Mouse (Mus musculus) heart, embryonic 13.5 days (tissue): ENCODE results near the gene Fbxl5. TPM values are rescaled to one million over a fixed set of nuclear protein-coding genes. Genes with fewer than 3 reads are reported as not detected.

Experiments
- ATAC-seq: fragments of 200-750 bp; cut with Nextera tagmentation; 2 replicates; pipeline ENCODE4 v1.8.0; 2017; ENCODE audit warnings: moderate TSS enrichment; ENCODE audit not compliant: insufficient number of reproducible peaks, low FRiP score, low TSS enrichment; ENCODE audit errors: extremely low read depth
- H3K27ac ChIP-seq: fragments of 300-500 bp; sonication (generic); replicated peaks from 2 replicates; pipeline ENCODE4 v1.5.1; 2015; ENCODE audit warnings: moderate library complexity, mild to moderate bottlenecking, inconsistent platforms
- H3K27me3 ChIP-seq: fragments of 300-500 bp; sonication (generic); replicated peaks from 2 replicates; pipeline ENCODE4 v1.6.1; 2015; ENCODE audit warnings: mild to moderate bottlenecking, inconsistent platforms
- H3K36me3 ChIP-seq: fragments of 300-500 bp; sonication (generic); 2 replicates; pipeline ENCODE4 v1.6.1; 2015; ENCODE audit warnings: mild to moderate bottlenecking, inconsistent platforms
- H3K4me1 ChIP-seq: fragments of 300-500 bp; sonication (generic); 2 replicates; pipeline ENCODE4 v1.6.1; 2015; ENCODE audit warnings: inconsistent platforms
- H3K4me2 ChIP-seq: fragments of 300-500 bp; sonication (generic); 2 replicates; pipeline ENCODE4 v1.6.1; 2015; ENCODE audit warnings: inconsistent platforms, mild to moderate bottlenecking, moderate library complexity
- H3K4me3 ChIP-seq: fragments of 300-500 bp; sonication (generic); 2 replicates; pipeline ENCODE4 v1.5.1; 2015; ENCODE audit warnings: moderate library complexity, mild to moderate bottlenecking, inconsistent platforms
- H3K9ac ChIP-seq: fragments of 300-500 bp; sonication (generic); 2 replicates; pipeline ENCODE4 v1.6.1; 2015; ENCODE audit warnings: inconsistent platforms, mild to moderate bottlenecking, moderate library complexity
- H3K9me3 ChIP-seq: fragments of 300-500 bp; sonication (generic); 2 replicates; pipeline ENCODE4 v1.6.1; 2016; ENCODE audit warnings: inconsistent platforms
- WGBS: fragments of 180-500 bp; shearing (Covaris S2); methylation state at CpG from one replicate; pipeline ENCODE4 v1.1.7; 2015; ENCODE audit warnings: mixed read lengths; 5-methylcytosine and 5-hydroxymethylcytosine counted together
- polyA plus RNA-seq: library from polyadenylated mRNA; unstranded; fragments of >200 nt; fragmentation: Nextera tagmentation; extraction: Ambion mirVana; gene quantifications from 2 replicates; pipeline ENCODE4 v1.2.1, GENCODE M21; 2015

Gene Fbxl5
- polyA plus RNA-seq, 1 experiment from 2014 or later = 43.2 TPM

DNA sequence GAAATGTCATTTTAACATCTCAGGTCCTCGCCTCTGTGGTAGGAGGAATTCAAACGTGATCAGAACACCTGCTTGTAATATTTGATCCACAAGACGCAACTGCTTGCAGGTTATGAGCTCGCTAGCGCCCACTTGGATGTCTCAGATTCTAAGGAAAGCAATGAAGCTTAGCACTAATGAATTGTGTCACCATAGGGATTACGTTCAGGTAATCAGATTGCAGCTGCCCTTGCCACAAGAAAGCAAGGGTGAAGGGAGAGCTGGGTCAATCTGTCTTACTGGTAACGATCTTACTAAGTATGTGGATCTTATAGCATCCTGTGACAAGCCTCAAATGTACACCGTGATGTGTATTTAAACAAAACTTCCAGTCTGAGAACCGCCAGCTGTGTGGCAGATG is 5.9 kb upstream of the Fbxl5 start:
- Histone ChIP-seq H3K27me3 (no peaks in the 10 kb centered on the region), H3K4me2 (no peak overlapping the region), H3K36me3 (no peaks in the 10 kb centered on the region), H3K9me3 (no peaks in the 10 kb centered on the region), H3K4me3 (no peak overlapping the region), H3K9ac (no peak overlapping the region), H3K27ac (no peak overlapping the region), H3K4me1 (no peaks in the 10 kb centered on the region)
- 82% methylated on average over 9 of the region's 9 CpGs for WGBS
- ATAC-seq = no peak

- H3K4me2 ChIP-seq = no peak overlapping the region
- H3K4me1 ChIP-seq = no peaks in the 10 kb centered on the region
- WGBS = 73% methylated on average over 2 of the region's 2 CpGs
- H3K9me3 ChIP-seq = no peaks in the 10 kb centered on the region
- H3K36me3 ChIP-seq = no peaks in the 10 kb centered on the region
- no peak for ATAC-seq
- H3K4me3 ChIP-seq = no peak overlapping the region
- no peaks in the 10 kb centered on the region for H3K27me3 ChIP-seq
- H3K9ac ChIP-seq = no peak overlapping the region
- no peak overlapping the region for H3K27ac ChIP-seq
Observed at GRCm38 (mm10) chr5:43826883-43827282, 5.4 kb upstream of the Fbxl5 start.

GRCm38 (mm10) chr5:43824580-43824979 is 3.1 kb upstream of the Fbxl5 start:
- WGBS = 78% methylated on average over 3 of the region's 3 CpGs
- Histone ChIP-seq H3K36me3 (no peaks in the 10 kb centered on the region), H3K4me2 (no peak overlapping the region), H3K27me3 (no peaks in the 10 kb centered on the region), H3K27ac (no peak overlapping the region), H3K9ac (no peak overlapping the region), H3K4me1 (no peaks in the 10 kb centered on the region), H3K4me3 (no peak overlapping the region), H3K9me3 (no peaks in the 10 kb centered on the region)
- no peak for ATAC-seq

- no peak for ATAC-seq
- no peaks in the 10 kb centered on the region for H3K4me1 ChIP-seq
- no peaks in the 10 kb centered on the region for H3K27me3 ChIP-seq
- H3K4me2 ChIP-seq = no peak overlapping the region
- no peak overlapping the region for H3K9ac ChIP-seq
- H3K9me3 ChIP-seq = no peaks in the 10 kb centered on the region
- no peak overlapping the region for H3K4me3 ChIP-seq
- WGBS = 59% methylated on average over 3 of the region's 3 CpGs
- no peaks in the 10 kb centered on the region for H3K36me3 ChIP-seq
- H3K27ac ChIP-seq = no peak overlapping the region
Observed at GRCm38 (mm10) chr5:43822824-43823223, 1.4 kb upstream of the Fbxl5 start.

- H3K27ac ChIP-seq = no peak overlapping the region
- WGBS = 88% methylated on average over 8 of the region's 8 CpGs
- H3K9ac ChIP-seq = no peak overlapping the region
- H3K4me2 ChIP-seq = no peak overlapping the region
- H3K9me3 ChIP-seq = no peaks in the 10 kb centered on the region
- no peak overlapping the region for H3K4me3 ChIP-seq
- H3K27me3 ChIP-seq = no peaks in the 10 kb centered on the region
- H3K36me3 ChIP-seq = no peaks in the 10 kb centered on the region
- no peak for ATAC-seq
- no peaks in the 10 kb centered on the region for H3K4me1 ChIP-seq
Observed at GRCm38 (mm10) chr5:43822199-43822598, 761 bp upstream of the Fbxl5 start.

DNA sequence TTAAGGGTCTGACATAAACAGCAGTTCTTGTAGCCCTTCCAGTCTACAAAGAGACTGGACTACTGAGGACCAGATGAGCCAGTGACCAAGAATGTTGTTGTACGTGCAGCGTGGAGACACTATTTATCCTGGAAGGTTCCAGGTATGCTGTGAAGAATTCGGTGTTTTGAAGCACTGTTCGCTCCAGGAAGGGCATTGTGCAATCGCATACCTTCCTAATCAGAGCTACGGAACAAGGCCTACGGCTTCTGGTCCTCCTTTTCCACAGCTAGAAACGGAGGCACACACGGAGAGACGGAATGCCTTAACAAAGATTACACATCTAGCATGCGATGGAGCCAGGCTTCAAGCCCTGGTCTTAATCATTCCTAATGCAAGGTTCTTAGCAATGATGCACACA is 653 bp downstream of the Fbxl5 start:
- H3K27ac ChIP-seq = no peak overlapping the region
- H3K36me3 ChIP-seq = no peaks in the 10 kb centered on the region
- no peak for ATAC-seq
- H3K9ac ChIP-seq = no peak overlapping the region
- H3K4me2 ChIP-seq = no peak overlapping the region
- no peak overlapping the region for H3K4me3 ChIP-seq
- 51% methylated on average over 11 of the region's 11 CpGs for WGBS
- no peaks in the 10 kb centered on the region for H3K27me3 ChIP-seq
- H3K4me1 ChIP-seq = no peaks in the 10 kb centered on the region
- H3K9me3 ChIP-seq = no peaks in the 10 kb centered on the region

- Histone ChIP-seq H3K9me3 (no peaks in the 10 kb centered on the region), H3K4me2 (no peak within 1 kb of the TSS), H3K4me3 (no peak within 1 kb of the TSS), H3K36me3 (no peaks in the 10 kb centered on the region), H3K4me1 (no peaks in the 10 kb centered on the region), H3K27me3 (no peaks in the 10 kb centered on the region), H3K27ac (no peak within 1 kb of the TSS), H3K9ac (no peak within 1 kb of the TSS)
- 42% methylated on average over 12 of the region's 12 CpGs for WGBS
- no peak for ATAC-seq
Observed at GRCm38 (mm10) chr5:43818695-43819094, 2.7 kb downstream of the Fbxl5 start, which contains the start of gene Bst1. Bst1 (plus strand) TSS chr5:43818885.

GRCm38 (mm10) chr5:43815769-43816168 is 5.7 kb downstream of the Fbxl5 start:
- Histone ChIP-seq H3K27ac (no peak overlapping the region), H3K4me3 (no peak overlapping the region), H3K27me3 (no peaks in the 10 kb centered on the region), H3K4me2 (no peak overlapping the region), H3K4me1 (no peaks in the 10 kb centered on the region), H3K9ac (no peak overlapping the region), H3K36me3 (no peaks in the 10 kb centered on the region), H3K9me3 (no peaks in the 10 kb centered on the region)
- 21% methylated on average over 1 of the region's 1 CpGs for WGBS
- ATAC-seq = no peak

- ATAC-seq = no peak
- Histone ChIP-seq H3K27ac (no peak overlapping the region), H3K36me3 (no peaks in the 10 kb centered on the region), H3K9me3 (no peaks in the 10 kb centered on the region), H3K4me2 (no peak overlapping the region), H3K9ac (no peak overlapping the region), H3K4me1 (no peaks in the 10 kb centered on the region), H3K27me3 (no peaks in the 10 kb centered on the region), H3K4me3 (no peak overlapping the region)
- WGBS = 78% methylated on average over 2 of the region's 2 CpGs
Observed at GRCm38 (mm10) chr5:43814536-43814935, 6.9 kb downstream of the Fbxl5 start.

- 67% methylated on average over 1 of the region's 1 CpGs for WGBS
- H3K4me2 ChIP-seq = no peak overlapping the region
Observed at GRCm38 (mm10) chr5:43810427-43811062, 10.9 kb downstream of the Fbxl5 start.

GRCm38 (mm10) chr5:43807744-43808696 is 13.4 kb downstream of the Fbxl5 start:
- peak; percentile 74 for ATAC-seq
- H3K9me3 ChIP-seq = no peaks in the 10 kb centered on the region
- H3K27me3 ChIP-seq = no peaks in the 10 kb centered on the region
- WGBS = 5% methylated on average over 48 of the region's 48 CpGs
- H3K27ac ChIP-seq = peak overlapping the region; percentile 68
- H3K4me1 ChIP-seq = 0 out of 2 replicates have a peak, but pooled peaks cover 3% of the 10 kb centered on the region
- H3K4me2 ChIP-seq = peak overlapping the region; percentile 77
- no peaks in the 10 kb centered on the region for H3K36me3 ChIP-seq
- H3K9ac ChIP-seq = peak overlapping the region; percentile 85
- H3K4me3 ChIP-seq = peak overlapping the region; percentile 61

More at GRCm38 (mm10) chr5:43810427-43811062, 10.9 kb downstream of the Fbxl5 start:
- Histone ChIP-seq H3K27ac (no peak overlapping the region), H3K9me3 (no peaks in the 10 kb centered on the region), H3K9ac (no peak overlapping the region), H3K36me3 (no peaks in the 10 kb centered on the region), H3K27me3 (no peaks in the 10 kb centered on the region), H3K4me1 (0 out of 2 replicates have a peak, but pooled peaks cover 3% of the 10 kb centered on the region), H3K4me3 (no peak overlapping the region)
- no peak for ATAC-seq
